Mouse (Mus musculus) hindbrain, postnatal 0 days (tissue): ENCODE results near the gene Gm6583. TPM values are rescaled to one million over a fixed set of nuclear protein-coding genes. Genes with fewer than 3 reads are reported as not detected.

Source experiments
- ATAC-seq: fragments of 200-750 bp; cut with Nextera tagmentation; 2 replicates; pipeline ENCODE4 v1.8.0; 2017; ENCODE audit warnings: mild to moderate bottlenecking, moderate TSS enrichment, moderate library complexity
- DNase-seq: peaks from one replicate; pipeline ENCODE4 v3.0.0-alpha.2; 2015; ENCODE audit warnings: low spot score
- H3K27ac ChIP-seq: fragments of 300-500 bp; sonication (generic); 2 replicates; pipeline ENCODE4 v1.5.1; 2014; ENCODE audit warnings: mild to moderate bottlenecking
- H3K27me3 ChIP-seq: fragments of 300-500 bp; sonication (generic); 2 replicates; pipeline ENCODE4 v1.6.1; 2014; ENCODE audit warnings: low read length, mixed read lengths; ENCODE audit not compliant: insufficient read depth
- H3K36me3 ChIP-seq: fragments of 300-500 bp; sonication (generic); 2 replicates; pipeline ENCODE4 v1.6.1; 2014; ENCODE audit warnings: low read length, mixed read lengths; ENCODE audit not compliant: insufficient read depth
- H3K4me1 ChIP-seq: fragments of 300-500 bp; sonication (generic); 2 replicates; pipeline ENCODE4 v1.6.1; 2014; ENCODE audit warnings: antibody characterized with exemption, low read length, mixed read lengths; ENCODE audit not compliant: insufficient read depth
- H3K4me2 ChIP-seq: fragments of 300-500 bp; sonication (generic); 2 replicates; pipeline ENCODE4 v1.6.1; 2014; ENCODE audit warnings: low read depth, mild to moderate bottlenecking, low read length, moderate library complexity, mixed read lengths
- H3K4me3 ChIP-seq: fragments of 300-500 bp; sonication (generic); 2 replicates; pipeline ENCODE4 v1.5.1; 2014; ENCODE audit warnings: low read length
- H3K9ac ChIP-seq: fragments of 300-500 bp; sonication (generic); replicated peaks from 2 replicates; pipeline ENCODE4 v1.6.1; 2014; ENCODE audit warnings: mild to moderate bottlenecking, low read length, moderate library complexity, mixed read lengths
- H3K9me3 ChIP-seq: fragments of 300-500 bp; sonication (generic); 2 replicates; pipeline ENCODE4 v1.6.1; 2016; ENCODE audit warnings: low read length, mixed read lengths
- CTCF ChIP-seq: IDR thresholded peaks from 2 replicates; pipeline ENCODE4 v1.5.1; 2016; ENCODE audit warnings: antibody characterized with exemption, control low read depth, low read depth
- WGBS: fragments of 180-500 bp; shearing (Covaris S2); extraction: QIAGEN DNeasy Blood & Tissue Kit; methylation state at CpG from one replicate; pipeline ENCODE4 v1.1.7; 2014; 5-methylcytosine and 5-hydroxymethylcytosine counted together
- polyA plus RNA-seq: library from polyadenylated mRNA; unstranded; fragments of >200 nt; fragmentation: Nextera tagmentation; extraction: Ambion mirVana; gene quantifications from 2 replicates; pipeline ENCODE4 v1.2.1, GENCODE M21; 2015
- total RNA-seq: library from RNA; depleted of rRNA; stranded (reverse); fragments of >200 nt; gene quantifications from 2 replicates; pipeline ENCODE4 v1.2.3, GENCODE M21; 2014

The Gm6583 gene
- total and polyA plus RNA-seq, 2 experiments from 2014 or later = 0.06 TPM; not detected in 1

- Histone ChIP-seq H3K4me3 (no peak overlapping the region), H3K9me3 (no peaks in the 10 kb centered on the region), H3K36me3 (peaks cover 23% of the 10 kb centered on the region; the same call in 1 of the 2 replicates), H3K9ac (no peak overlapping the region), H3K27ac (peak overlapping the region; percentile 67), H3K4me1 (peaks cover 19% of the 10 kb centered on the region), H3K4me2 (no peak overlapping the region), H3K27me3 (no peaks in the 10 kb centered on the region)
- ATAC-seq (peak; percentile 56), DNase-seq (peak; percentile 70)
- WGBS = 46% methylated on average over 16 of the region's 17 CpGs
- TF ChIP-seq CTCF = peak; percentile 23; the same call in 1 of the 2 replicates
Observed at GRCm38 (mm10) chr5:112382641-112383330, 27.0 kb upstream of the Gm6583 start.

GRCm38 (mm10) chr5:112382042-112382441 lies 26.2 kb upstream of the Gm6583 start:
- ATAC-seq = peak; percentile 35
- H3K9me3 ChIP-seq = no peaks in the 10 kb centered on the region
- H3K27me3 ChIP-seq = no peaks in the 10 kb centered on the region
- H3K9ac ChIP-seq = no peak overlapping the region
- H3K27ac ChIP-seq = peak overlapping the region; percentile 67; the same call in 1 of the 2 replicates
- 62% methylated on average over 9 of the region's 9 CpGs for WGBS
- peak; percentile 41 for DNase-seq
- peaks cover 19% of the 10 kb centered on the region for H3K4me1 ChIP-seq
- TF ChIP-seq CTCF = no peak
- no peak overlapping the region for H3K4me3 ChIP-seq
- H3K4me2 ChIP-seq = no peak overlapping the region
- H3K36me3 ChIP-seq = peaks cover 23% of the 10 kb centered on the region; the same call in 1 of the 2 replicates

GRCm38 (mm10) chr5:112381154-112381553 lies 25.3 kb upstream of the Gm6583 start:
- H3K27ac ChIP-seq = peak overlapping the region; percentile 67; the same call in 1 of the 2 replicates
- no peak overlapping the region for H3K9ac ChIP-seq
- peaks cover 19% of the 10 kb centered on the region for H3K4me1 ChIP-seq
- no peak for TF ChIP-seq CTCF
- ATAC-seq (no peak), DNase-seq (no peak)
- no peaks in the 10 kb centered on the region for H3K27me3 ChIP-seq
- H3K9me3 ChIP-seq = no peaks in the 10 kb centered on the region
- H3K4me3 ChIP-seq = no peak overlapping the region
- H3K36me3 ChIP-seq = peaks cover 21% of the 10 kb centered on the region; the same call in 1 of the 2 replicates
- no peak overlapping the region for H3K4me2 ChIP-seq
- WGBS = 83% methylated on average over 11 of the region's 11 CpGs

- WGBS = 72% methylated on average over 6 of the region's 6 CpGs
- no peak for ATAC-seq
Observed at GRCm38 (mm10) chr5:112378716-112379115, 22.9 kb upstream of the Gm6583 start.

GRCm38 (mm10) chr5:112377380-112377779 lies 21.5 kb upstream of the Gm6583 start:
- 100% methylated on average over 1 of the region's 1 CpGs for WGBS
- Histone ChIP-seq H3K4me3 (no peak overlapping the region), H3K27me3 (no peaks in the 10 kb centered on the region), H3K36me3 (peaks cover 26% of the 10 kb centered on the region), H3K9me3 (no peaks in the 10 kb centered on the region), H3K4me1 (peaks cover 18% of the 10 kb centered on the region), H3K4me2 (no peak overlapping the region), H3K27ac (no peak overlapping the region), H3K9ac (no peak overlapping the region)
- ATAC-seq = no peak
- no peak for TF ChIP-seq CTCF
- DNase-seq = no peak

More at GRCm38 (mm10) chr5:112378716-112379115, 22.9 kb upstream of the Gm6583 start:
- no peak for DNase-seq
- peaks cover 26% of the 10 kb centered on the region for H3K36me3 ChIP-seq
- H3K4me3 ChIP-seq = no peak overlapping the region
- no peaks in the 10 kb centered on the region for H3K9me3 ChIP-seq
- H3K27ac ChIP-seq = no peak overlapping the region
- H3K4me1 ChIP-seq = peaks cover 19% of the 10 kb centered on the region
- H3K9ac ChIP-seq = no peak overlapping the region
- no peaks in the 10 kb centered on the region for H3K27me3 ChIP-seq
- no peak overlapping the region for H3K4me2 ChIP-seq
- no peak for TF ChIP-seq CTCF

GRCm38 (mm10) chr5:112376111-112376510 lies 20.3 kb upstream of the Gm6583 start:
- 87% methylated on average over 4 of the region's 4 CpGs for WGBS
- H3K9me3 ChIP-seq = no peaks in the 10 kb centered on the region
- H3K4me1 ChIP-seq = peaks cover 20% of the 10 kb centered on the region
- H3K36me3 ChIP-seq = peaks cover 26% of the 10 kb centered on the region
- no peak overlapping the region for H3K9ac ChIP-seq
- DNase-seq = no peak
- no peak overlapping the region for H3K4me2 ChIP-seq
- no peak overlapping the region for H3K27ac ChIP-seq
- H3K27me3 ChIP-seq = no peaks in the 10 kb centered on the region
- no peak for ATAC-seq
- no peak for TF ChIP-seq CTCF
- H3K4me3 ChIP-seq = no peak overlapping the region

GRCm38 (mm10) chr5:112371933-112372332 lies 16.1 kb upstream of the Gm6583 start:
- peaks cover 20% of the 10 kb centered on the region for H3K36me3 ChIP-seq
- DNase-seq (peak; percentile 94), ATAC-seq (peak; percentile 86)
- H3K27me3 ChIP-seq = no peaks in the 10 kb centered on the region
- H3K4me2 ChIP-seq = peak overlapping the region; percentile 23; the same call in 1 of the 2 replicates
- WGBS = 20% methylated on average over 7 of the region's 7 CpGs
- H3K9me3 ChIP-seq = no peaks in the 10 kb centered on the region
- TF ChIP-seq CTCF = no peak
- H3K27ac ChIP-seq = peak overlapping the region; percentile 95
- no peak overlapping the region for H3K4me3 ChIP-seq
- peaks cover 41% of the 10 kb centered on the region for H3K4me1 ChIP-seq
- H3K9ac ChIP-seq = peak overlapping the region; percentile 37
